Mouse (Mus musculus): Measurements from ENCODE around the gene Imp3. TPM values are rescaled to one million over a fixed set of nuclear protein-coding genes. Genes with fewer than 3 reads are reported as not detected.
A peak's percentile ranks its signal among the peaks of the same experiment; 100 is the strongest.
"Not testable (repeated sequence)": the region's sequence is repeated elsewhere in the genome, so short reads cannot be mapped to it uniquely, and the experiment has no call there.

Gene Imp3
- total RNA-seq, 2 experiments from 2014 or later, result 53.2 to 54.8 TPM

- DNase-seq (ENCODE audit: low spot score), result peak; percentile 28
- intact Hi-C loops (cut with DNase I), result no loop called here
Measured at GRCm38 (mm10) chr9:56915695-56916410, 21.4 kb upstream of the Imp3 start.

- intact Hi-C loops (cut with DNase I), result no loop called here
- DNase-seq (ENCODE audit: low spot score), result no peak
Measured at GRCm38 (mm10) chr9:56917131-56917530, 20.1 kb upstream of the Imp3 start.

GRCm38 (mm10) chr9:56918466-56918865, 18.8 kb upstream of the Imp3 start:
- DNase-seq (ENCODE audit: low spot score), result no peak
- intact Hi-C loops (cut with DNase I), result no loop called here

DNA sequence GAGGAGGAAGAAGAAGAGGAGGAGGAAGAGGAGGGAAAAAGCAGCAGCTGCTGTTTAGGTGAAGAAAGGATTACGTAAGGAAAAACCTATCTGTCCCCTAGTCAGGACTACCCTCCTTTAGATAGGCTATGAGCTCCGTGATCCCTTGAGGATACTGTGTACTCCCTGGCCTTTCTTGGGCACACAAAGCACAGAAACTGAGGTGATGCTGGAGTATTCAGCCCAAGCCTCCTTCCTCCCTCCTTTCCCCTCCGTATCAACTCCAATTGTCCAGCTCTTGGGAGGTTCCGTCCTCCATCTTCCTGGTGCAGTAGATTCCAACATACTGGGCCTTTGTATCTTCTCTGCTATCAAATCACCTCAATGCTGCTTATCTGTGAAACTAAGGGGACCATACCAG, 14.5 kb upstream of the Imp3 start:
- no peak for DNase-seq (ENCODE audit: low spot score)
- intact Hi-C loops (cut with DNase I), result no loop called here

- intact Hi-C loops (cut with DNase I), result loop anchor here (2.0 kb wide), 1 partner anchor 29 kb away; no protein-coding TSS in a partner anchor
- no peak for DNase-seq (ENCODE audit: low spot score)
Measured at GRCm38 (mm10) chr9:56923841-56924650, 13.2 kb upstream of the Imp3 start.

GRCm38 (mm10) chr9:56924651-56925027, 12.6 kb upstream of the Imp3 start:
- peak; percentile 89 for DNase-seq (ENCODE audit: low spot score)
- intact Hi-C loops (cut with DNase I), result loop anchor here (2.0 to 5.0 kb wide), 2 partner anchors 30 to 208 kb away; partner anchors contain the start of gene Man2c1

DNA sequence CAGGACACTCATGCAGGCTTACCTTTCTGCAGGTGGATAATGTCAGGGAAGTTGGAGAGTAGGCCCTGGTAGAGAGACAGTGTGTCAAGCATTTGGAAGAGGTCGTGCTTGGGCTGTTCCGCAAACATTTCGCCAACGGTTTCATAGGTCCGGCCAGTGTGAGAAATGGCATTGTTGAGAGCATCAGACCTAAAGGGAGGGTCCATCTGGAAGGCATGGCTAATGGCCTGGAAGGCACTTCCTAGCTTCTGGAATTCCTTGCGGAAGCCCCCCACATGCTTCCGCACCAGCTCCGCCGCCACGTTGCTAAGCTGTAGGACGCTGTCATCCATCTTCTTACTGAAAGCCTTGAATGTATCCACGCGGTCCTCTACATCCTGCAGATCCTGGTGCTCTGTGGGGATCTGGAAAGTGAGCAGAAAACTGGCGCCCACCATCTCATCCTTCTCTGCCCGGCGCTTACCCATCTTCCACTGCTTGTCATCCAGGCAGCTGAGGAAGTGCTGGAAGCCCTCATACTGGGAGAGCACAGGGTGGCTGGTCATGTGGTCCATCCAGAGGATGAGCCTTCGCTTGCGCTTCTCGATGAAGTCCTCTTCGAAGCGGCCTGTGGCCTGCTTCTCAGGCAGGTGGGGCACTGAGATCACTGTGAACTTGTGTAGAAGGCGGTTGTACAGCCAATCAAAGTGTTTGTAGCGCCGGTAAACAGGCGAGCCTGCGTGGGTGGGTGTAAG, 11.8 kb upstream of the Imp3 start:
- intact Hi-C loops (cut with DNase I), result loop anchor here (2.0 to 5.0 kb wide), 2 partner anchors 31 to 207 kb away; partner anchors contain the start of gene Man2c1
- DNase-seq (ENCODE audit: low spot score), result no peak

- intact Hi-C loops (cut with DNase I), result loop anchor here (5.0 kb wide), 1 partner anchor 206 kb away; the partner anchor contains the start of gene Man2c1
- no peak for DNase-seq (ENCODE audit: low spot score)
Measured at GRCm38 (mm10) chr9:56926025-56926360, 11.3 kb upstream of the Imp3 start.

DNA sequence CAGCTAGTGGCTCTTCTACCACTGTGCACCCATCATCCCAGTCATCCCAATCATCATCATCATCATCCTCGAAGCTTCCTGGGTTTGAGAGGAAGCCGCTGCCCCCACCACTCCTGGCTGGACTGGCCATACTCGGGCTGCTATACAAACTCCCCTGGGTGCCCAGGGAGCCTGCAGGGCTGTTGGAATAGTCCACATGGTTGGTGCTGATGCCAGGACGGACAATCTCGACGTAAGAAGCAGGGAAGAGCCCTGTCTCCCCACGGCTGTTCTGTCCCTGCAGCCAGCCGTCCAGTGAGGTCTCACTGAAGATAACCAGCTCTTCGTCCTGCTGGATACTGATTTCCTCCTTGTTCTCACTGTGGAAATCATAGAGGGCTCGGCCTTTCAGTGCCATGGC, 10.9 kb upstream of the Imp3 start:
- intact Hi-C loops (cut with DNase I), result loop anchor here (5.0 kb wide), 1 partner anchor 206 kb away; the partner anchor contains the start of gene Man2c1

DNA sequence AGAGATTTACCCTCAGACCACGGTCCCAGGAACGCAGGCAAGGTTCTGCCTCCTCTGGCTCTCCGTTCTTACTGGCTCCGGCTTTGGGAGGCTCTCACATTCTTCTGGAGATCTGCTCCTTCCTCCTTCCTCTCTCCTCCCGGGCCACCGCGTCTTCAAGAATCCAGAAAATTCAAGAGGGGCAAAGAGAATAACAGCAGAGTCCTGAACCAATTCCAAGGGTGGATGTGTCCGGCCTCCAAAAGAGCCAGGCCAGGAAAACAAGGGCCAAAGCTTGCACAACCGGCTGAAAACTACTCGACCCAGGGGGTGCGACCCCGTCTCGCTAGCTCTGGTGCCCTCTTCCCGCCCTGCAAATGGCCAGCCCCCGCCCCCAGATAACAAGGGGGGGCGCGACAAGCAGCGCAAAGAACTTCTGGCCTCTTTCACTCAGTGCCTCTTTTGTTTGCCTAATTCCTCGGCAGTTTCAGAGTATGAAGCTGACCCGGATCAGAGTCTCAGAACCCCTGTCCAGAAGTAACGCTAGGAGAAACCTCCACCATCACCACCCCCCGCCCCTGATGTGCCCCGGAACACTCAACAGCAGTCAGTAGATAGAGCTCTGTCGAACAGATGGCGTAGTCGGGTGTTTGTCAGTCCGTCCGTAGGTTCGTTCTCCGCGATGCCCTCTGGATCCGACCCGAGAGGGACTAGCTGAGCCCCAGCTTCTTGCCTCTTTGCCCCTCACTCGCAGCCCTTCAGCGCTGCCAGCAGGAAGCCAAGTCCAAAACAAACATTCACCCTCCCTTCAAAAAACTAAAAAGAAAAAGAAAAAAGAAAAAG, 9.9 kb upstream of the Imp3 start:
- intact Hi-C loops (cut with DNase I), result loop anchor here (5.0 kb wide), 1 partner anchor 205 kb away; the partner anchor contains the start of gene Man2c1
- peak; percentile 64 for DNase-seq (ENCODE audit: low spot score)

More for the DNA sequence above, 10.9 kb upstream of the Imp3 start:
- no peak for DNase-seq (ENCODE audit: low spot score)

DNA sequence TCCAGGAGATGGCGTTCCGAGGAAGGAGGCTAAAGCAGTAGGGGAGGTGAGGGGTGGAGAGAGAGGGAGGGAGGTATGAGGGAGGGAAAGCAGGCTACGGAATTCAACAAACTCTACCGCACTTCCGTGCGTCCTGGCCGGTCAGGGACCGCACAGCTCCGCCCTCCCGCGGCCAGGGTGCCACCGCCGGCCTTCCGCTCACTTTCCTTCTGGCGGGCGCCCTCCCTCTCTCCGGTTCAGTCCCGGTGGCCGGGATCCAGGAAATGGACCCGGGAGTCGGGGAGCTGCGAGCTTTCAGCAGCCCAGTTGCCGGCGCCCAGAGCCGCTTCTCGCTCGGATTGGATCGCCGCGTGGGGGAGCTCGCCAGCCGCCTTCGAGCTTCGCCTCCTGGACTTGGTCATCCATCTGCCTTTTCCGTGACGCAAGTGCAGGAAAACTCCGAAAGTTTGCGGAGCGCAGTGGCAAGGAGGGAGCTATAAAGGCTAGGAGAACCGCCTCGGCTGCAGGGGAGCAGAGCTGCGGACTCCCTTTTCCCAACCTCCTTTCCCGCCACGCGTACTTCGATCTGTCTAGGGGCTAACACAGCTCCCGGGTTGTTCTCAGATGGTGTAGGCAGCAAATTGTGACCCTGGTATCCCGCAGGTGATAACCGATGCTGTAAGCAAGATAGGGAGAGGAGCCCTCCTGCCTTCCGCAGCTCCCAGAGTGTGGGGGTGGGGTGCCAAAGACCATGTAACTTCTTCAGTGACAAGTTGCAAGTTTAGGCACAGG, 9.0 kb upstream of the Imp3 start, which contains the start of gene Snx33:
TSS of gene Snx33 (minus strand) at position 331 of the 771 bp plus-strand sequence.
- DNase-seq (ENCODE audit: low spot score), result peak; percentile 92
- intact Hi-C loops (cut with DNase I), result loop anchor here (5.0 kb wide), 1 partner anchor 204 kb away; the partner anchor contains the start of gene Man2c1

- intact Hi-C loops (cut with DNase I), result loop anchor here (5.0 kb wide), 1 partner anchor 203 kb away; the partner anchor contains the start of gene Man2c1
- no peak for DNase-seq (ENCODE audit: low spot score)
Measured at GRCm38 (mm10) chr9:56929496-56929895, 7.8 kb upstream of the Imp3 start.

GRCm38 (mm10) chr9:56930556-56930955, 6.7 kb upstream of the Imp3 start:
- intact Hi-C loops (cut with DNase I), result loop anchor here (5.0 kb wide), 1 partner anchor 142 kb away; the partner anchor contains the start of gene Sin3a
- DNase-seq (ENCODE audit: low spot score), result no peak

DNA sequence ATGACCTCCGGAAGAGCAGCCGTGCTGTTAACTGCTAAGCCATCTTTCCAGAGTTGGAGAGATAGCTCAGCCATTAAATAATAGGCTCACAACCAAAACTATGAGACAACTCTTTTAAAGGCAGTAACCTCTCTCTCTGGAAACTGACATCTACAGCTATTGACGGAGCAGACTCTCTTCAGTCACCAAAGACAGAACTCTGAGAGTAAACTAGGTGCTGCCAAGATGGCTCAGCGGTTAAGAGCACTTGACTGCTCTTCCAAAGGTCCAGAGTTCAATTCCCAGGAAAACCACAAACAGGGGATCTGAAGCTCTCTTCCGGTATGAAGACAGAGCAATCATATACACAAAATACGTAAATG, 433 bp upstream of the Imp3 start:
- intact Hi-C loops (cut with DNase I), result no loop called here

DNA sequence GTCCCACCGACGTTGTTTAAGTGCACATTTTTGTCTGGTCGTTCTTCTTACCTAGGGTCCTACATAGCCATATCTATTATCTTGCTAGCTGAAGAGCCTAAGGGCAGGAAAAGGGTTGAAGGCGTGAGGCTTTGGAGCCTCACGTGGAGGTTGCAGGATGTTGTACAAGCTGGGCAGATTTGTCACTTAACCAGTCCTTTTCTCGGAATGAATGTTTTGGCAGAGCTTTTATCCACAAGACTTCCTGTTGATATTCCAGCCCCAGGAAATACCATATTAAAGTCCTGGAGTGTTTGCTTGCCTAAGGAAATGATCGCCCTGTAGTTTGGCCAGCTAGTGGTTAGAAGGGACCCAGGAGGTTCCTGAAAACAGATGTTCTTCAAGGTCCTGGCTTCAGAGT, 1.1 kb downstream of the Imp3 start:
- DNase-seq (ENCODE audit: low spot score), result no peak
- intact Hi-C loops (cut with DNase I), result no loop called here

More for the DNA sequence above, 433 bp upstream of the Imp3 start:
- DNase-seq (ENCODE audit: low spot score), result no peak

DNA sequence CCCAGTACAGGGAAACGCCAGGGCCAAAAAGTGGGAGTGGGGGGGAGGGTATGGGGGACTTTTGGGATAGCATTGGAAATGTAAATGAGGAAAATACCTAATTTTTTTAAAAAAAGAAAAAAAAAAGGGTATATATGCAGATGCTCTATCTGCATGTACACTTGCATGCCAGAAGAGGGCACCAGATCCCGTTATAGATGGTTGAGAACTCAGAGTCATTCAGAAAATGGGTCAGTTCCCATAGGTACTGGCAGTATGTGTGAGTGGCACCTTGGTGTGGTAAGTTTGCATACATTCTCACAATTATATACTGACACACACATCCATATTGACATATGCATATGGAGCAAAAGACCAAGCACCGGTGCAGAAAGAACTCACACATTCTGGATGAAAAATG, 10.2 kb downstream of the Imp3 start:
- intact Hi-C loops (cut with DNase I); DNase-seq (ENCODE audit: low spot score): not testable (repeated sequence)

GRCm38 (mm10) chr9:56948699-56949098, 11.4 kb downstream of the Imp3 start:
- intact Hi-C loops (cut with DNase I); DNase-seq (ENCODE audit: low spot score): not testable (repeated sequence)

GRCm38 (mm10) chr9:56949767-56950166, 12.5 kb downstream of the Imp3 start:
- no peak for DNase-seq (ENCODE audit: low spot score)
- intact Hi-C loops (cut with DNase I), result loop anchor here (2.0 to 5.0 kb wide), 3 partner anchors 45 to 198 kb away; partner anchors contain the start of genes Neil1 and Ptpn9
